Mouse (Mus musculus): ENCODE data around the gene Dync1i1. TPM values are rescaled to one million over a fixed set of nuclear protein-coding genes. Genes with fewer than 3 reads are reported as not detected.

Gene Dync1i1
- total RNA-seq, 2 experiments from 2014 or later: not detected

- 0 out of 2 replicates have a peak, but pooled peaks have one; percentile 51 for ATAC-seq (ENCODE audit: poor library complexity, severe bottlenecking)
Measured at GRCm38 (mm10) chr6:6046729-6047424, 321.4 kb downstream of the Dync1i1 start.

GRCm38 (mm10) chr6:6052696-6053095 lies 327.3 kb downstream of the Dync1i1 start:
- ATAC-seq (ENCODE audit: poor library complexity, severe bottlenecking): no peak

GRCm38 (mm10) chr6:6053946-6054345 lies 328.5 kb downstream of the Dync1i1 start:
- no peak for ATAC-seq (ENCODE audit: poor library complexity, severe bottlenecking)

GRCm38 (mm10) chr6:6058548-6058947 lies 333.1 kb downstream of the Dync1i1 start:
- no peak for ATAC-seq (ENCODE audit: poor library complexity, severe bottlenecking)

- ATAC-seq (ENCODE audit: poor library complexity, severe bottlenecking): no peak
Measured at GRCm38 (mm10) chr6:6067201-6067600, 341.8 kb downstream of the Dync1i1 start.

- no peak for ATAC-seq (ENCODE audit: poor library complexity, severe bottlenecking)
Measured at GRCm38 (mm10) chr6:6070015-6070414, 344.6 kb downstream of the Dync1i1 start.

- no peak for ATAC-seq (ENCODE audit: poor library complexity, severe bottlenecking)
Measured at GRCm38 (mm10) chr6:6071038-6071437, 345.6 kb downstream of the Dync1i1 start.

- ATAC-seq (ENCODE audit: poor library complexity, severe bottlenecking): no peak
Measured at GRCm38 (mm10) chr6:6075940-6076447, 350.6 kb downstream of the Dync1i1 start.

GRCm38 (mm10) chr6:6077234-6077633 lies 351.8 kb downstream of the Dync1i1 start:
- ATAC-seq (ENCODE audit: poor library complexity, severe bottlenecking): peak; percentile 40; the same call in 1 of the 2 replicates

Other genes starting within 250 kb of the Dync1i1 start
- gene Pdk4, start 229.3 kb upstream of the Dync1i1 start, total RNA-seq (2015): not detected in 2 replicates
- gene Pdk4, start 229.3 kb upstream of the Dync1i1 start, total RNA-seq (2017): not detected in 2 replicates